Mouse (Mus musculus): ENCODE data around the gene Nme7.

Gene Nme7

GRCm38 (mm10) chr1:164427777-164428176 is 123.9 kb downstream of the Nme7 start:
- no peak for TF ChIP-seq GATA4 (IDR thresholded peaks at IDR 0.05; ENCODE audit: insufficient replicate concordance, low read length)

- TF ChIP-seq GATA4 (IDR thresholded peaks at IDR 0.05; ENCODE audit: insufficient replicate concordance, low read length): no peak
Observed at GRCm38 (mm10) chr1:164428644-164429043, 124.7 kb downstream of the Nme7 start.

GRCm38 (mm10) chr1:164432649-164433048 is 128.7 kb downstream of the Nme7 start:
- TF ChIP-seq GATA4 (IDR thresholded peaks at IDR 0.05; ENCODE audit: insufficient replicate concordance, low read length): no peak

GRCm38 (mm10) chr1:164434049-164434448 is 130.1 kb downstream of the Nme7 start:
- no peak for TF ChIP-seq GATA4 (IDR thresholded peaks at IDR 0.05; ENCODE audit: insufficient replicate concordance, low read length)

- no peak for TF ChIP-seq GATA4 (IDR thresholded peaks at IDR 0.05; ENCODE audit: insufficient replicate concordance, low read length)
Observed at GRCm38 (mm10) chr1:164436749-164437148, 132.8 kb downstream of the Nme7 start.

GRCm38 (mm10) chr1:164440230-164440629 is 136.3 kb downstream of the Nme7 start:
- no peak for TF ChIP-seq GATA4 (IDR thresholded peaks at IDR 0.05; ENCODE audit: insufficient replicate concordance, low read length)

GRCm38 (mm10) chr1:164440708-164441407 is 136.9 kb downstream of the Nme7 start:
- no peak for TF ChIP-seq GATA4 (IDR thresholded peaks at IDR 0.05; ENCODE audit: insufficient replicate concordance, low read length)

GRCm38 (mm10) chr1:164441408-164441974 is 137.6 kb downstream of the Nme7 start:
- no peak for TF ChIP-seq GATA4 (IDR thresholded peaks at IDR 0.05; ENCODE audit: insufficient replicate concordance, low read length)

GRCm38 (mm10) chr1:164445620-164446162 is 141.8 kb downstream of the Nme7 start:
- no peak for TF ChIP-seq GATA4 (IDR thresholded peaks at IDR 0.05; ENCODE audit: insufficient replicate concordance, low read length)

GRCm38 (mm10) chr1:164446535-164446934 is 142.6 kb downstream of the Nme7 start:
- TF ChIP-seq GATA4 (IDR thresholded peaks at IDR 0.05; ENCODE audit: insufficient replicate concordance, low read length): no peak

- TF ChIP-seq GATA4 (IDR thresholded peaks at IDR 0.05; ENCODE audit: insufficient replicate concordance, low read length): no peak
Observed at GRCm38 (mm10) chr1:164447521-164447920, 143.6 kb downstream of the Nme7 start.

GRCm38 (mm10) chr1:164449626-164450025 is 145.7 kb downstream of the Nme7 start:
- TF ChIP-seq GATA4 (IDR thresholded peaks at IDR 0.05; ENCODE audit: insufficient replicate concordance, low read length): no peak

GRCm38 (mm10) chr1:164450231-164450630 is 146.3 kb downstream of the Nme7 start:
- TF ChIP-seq GATA4 (IDR thresholded peaks at IDR 0.05; ENCODE audit: insufficient replicate concordance, low read length): no peak

- TF ChIP-seq GATA4 (IDR thresholded peaks at IDR 0.05; ENCODE audit: insufficient replicate concordance, low read length): no peak
Observed at GRCm38 (mm10) chr1:164450644-164451043, 146.7 kb downstream of the Nme7 start.

- TF ChIP-seq GATA4 (IDR thresholded peaks at IDR 0.05; ENCODE audit: insufficient replicate concordance, low read length): no peak
Observed at GRCm38 (mm10) chr1:164451346-164451745, 147.4 kb downstream of the Nme7 start.

- TF ChIP-seq GATA4 (IDR thresholded peaks at IDR 0.05; ENCODE audit: insufficient replicate concordance, low read length): no peak
Observed at GRCm38 (mm10) chr1:164452580-164452979, 148.7 kb downstream of the Nme7 start.
